23 mouse cellular contexts compared by ENCODE assay signal in the genomic region with DNA sequence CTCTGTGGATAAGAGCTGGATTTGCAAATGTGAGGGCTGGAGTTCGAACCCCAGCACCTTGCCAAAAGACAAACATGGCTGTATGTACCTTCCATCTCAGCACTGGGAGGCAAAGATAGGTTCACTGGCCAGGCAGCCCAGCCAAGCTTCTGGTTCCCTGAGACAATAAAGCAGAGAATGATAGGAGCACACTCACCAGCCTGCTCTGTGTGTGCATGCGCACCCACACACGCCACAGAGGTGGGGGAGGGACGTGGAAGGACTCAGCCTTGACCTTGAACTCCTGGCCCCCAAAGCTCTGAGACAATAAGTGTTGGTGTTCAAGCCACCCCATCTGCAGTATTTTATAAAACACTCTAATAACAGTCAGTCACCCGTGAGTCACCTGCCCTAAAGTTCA.
DNase-seq lines count a peak whose midpoint lies in the region; ATAC-seq and TF ChIP-seq lines count a peak whose summit lies in the region.
"Had no signal": no experiment of that assay in that cellular context is flagged by ENCODE, and none has a peak within 500 bp of the region (broad histone marks: within the 10 kb centered on the region; RNA-seq: fewer than 3 reads in every experiment).

No protein-coding gene starts in this region.

- H3K4me3 ChIP-seq in intestine, embryonic 14.5 days (ENCODE audit: low read depth, low read length): no peak overlapping the region
- H3K4me3 ChIP-seq in intestine, embryonic 15.5 days (replicated peaks): no peak overlapping the region
- no peak overlapping the region for H3K4me3 ChIP-seq in gastrocnemius, adult 2 months
- H3K4me3 ChIP-seq: embryonic facial prominence, embryonic 10.5 days; embryonic facial prominence, embryonic 12.5 days; forebrain, embryonic 13.5 days; forebrain, embryonic 15.5 days had no signal

- TF ChIP-seq CTCF in gastrocnemius, adult 2 months (IDR thresholded peaks at IDR 0.05): no peak

- H3K9ac ChIP-seq in intestine, embryonic 14.5 days (ENCODE audit: low read length): no peak overlapping the region
- H3K9ac ChIP-seq in intestine, embryonic 15.5 days: no peak overlapping the region
- H3K9ac ChIP-seq: embryonic facial prominence, embryonic 12.5 days; forebrain, embryonic 13.5 days; forebrain, embryonic 15.5 days; forebrain, postnatal 0 days had no signal

- no peaks in the 10 kb centered on the region for H3K9me3 ChIP-seq in intestine, embryonic 14.5 days (ENCODE audit: control insufficient read depth, low read length)
- no peaks in the 10 kb centered on the region for H3K9me3 ChIP-seq in intestine, embryonic 15.5 days
- H3K9me3 ChIP-seq: embryonic facial prominence, embryonic 10.5 days; embryonic facial prominence, embryonic 12.5 days; forebrain, embryonic 13.5 days; forebrain, embryonic 15.5 days had no signal

- WGBS in intestine, embryonic 14.5 days: 72% methylated on average over 5 of the region's 5 CpGs
- 69% methylated on average over 5 of the region's 5 CpGs for WGBS in intestine, embryonic 15.5 days

- intact Hi-C loops in heart, postnatal 36 days (cut with DNase I): no loop called here
- intact Hi-C loops in gastrocnemius, adult 2 months (cut with DNase I): no loop called here

- peak; percentile 52 for DNase-seq in heart, adult 11 months
- no peak for DNase-seq in heart, postnatal 36 days
- peak; percentile 41 for DNase-seq in intestine, embryonic 14.5 days (ENCODE audit: low spot score)
- no peak for DNase-seq in gastrocnemius, adult 2 months
- DNase-seq: adrenal gland, adult 2 months; adrenal gland, postnatal 10 days; adrenal gland, postnatal 25 days; B cell, adult 2 months; cerebellum, adult 11 months; cerebellum, adult 18-20 months; cerebellum, adult 9-10 months; cerebellum, postnatal 10 days; cerebellum, postnatal 25 days; forebrain, postnatal 0 days had no signal

- no peak overlapping the region for H3K27ac ChIP-seq in intestine, embryonic 14.5 days (ENCODE audit: low read depth)
- H3K27ac ChIP-seq in intestine, embryonic 15.5 days: no peak overlapping the region
- no peak overlapping the region for H3K27ac ChIP-seq in gastrocnemius, adult 2 months
- H3K27ac ChIP-seq: embryonic facial prominence, embryonic 10.5 days; embryonic facial prominence, embryonic 12.5 days; forebrain, embryonic 13.5 days; forebrain, embryonic 15.5 days had no signal

- H3K27me3 ChIP-seq in intestine, embryonic 14.5 days (replicated peaks; ENCODE audit: control insufficient read depth, insufficient read depth, low read length): no peaks in the 10 kb centered on the region
- H3K27me3 ChIP-seq in intestine, embryonic 15.5 days (replicated peaks): no peaks in the 10 kb centered on the region
- H3K27me3 ChIP-seq: CH12.LX; embryonic facial prominence, embryonic 12.5 days; forebrain, embryonic 13.5 days; forebrain, embryonic 15.5 days; Patski had no signal

- H3K4me1 ChIP-seq in intestine, embryonic 14.5 days (replicated peaks; ENCODE audit: control insufficient read depth, insufficient read depth, low read length): peaks cover 11% of the 10 kb centered on the region
- no peaks in the 10 kb centered on the region; the same call in 1 of the 2 replicates for H3K4me1 ChIP-seq in intestine, embryonic 15.5 days (replicated peaks)
- H3K4me1 ChIP-seq: forebrain, embryonic 13.5 days had no signal

- H3K4me2 ChIP-seq in intestine, embryonic 14.5 days (ENCODE audit: low read length): no peak overlapping the region
- H3K4me2 ChIP-seq in intestine, embryonic 15.5 days (replicated peaks): no peak overlapping the region
- H3K4me2 ChIP-seq: embryonic facial prominence, embryonic 12.5 days; forebrain, embryonic 13.5 days; forebrain, embryonic 15.5 days had no signal

- ATAC-seq in intestine, embryonic 14.5 days (replicated peaks; ENCODE audit: low FRiP score, low TSS enrichment, low read depth): no peak
- ATAC-seq in intestine, embryonic 15.5 days: no peak
- ATAC-seq: CD4-positive, CD25-positive, alpha-beta regulatory T cell, adult 4 months; forebrain, embryonic 13.5 days; forebrain, embryonic 15.5 days; forebrain, postnatal 0 days; Patski had no signal

- H3K36me3 ChIP-seq in intestine, embryonic 14.5 days (ENCODE audit: control insufficient read depth, insufficient read depth, low read length): no peaks in the 10 kb centered on the region
- H3K36me3 ChIP-seq in intestine, embryonic 15.5 days: no peaks in the 10 kb centered on the region
- H3K36me3 ChIP-seq: embryonic facial prominence, embryonic 10.5 days; embryonic facial prominence, embryonic 12.5 days; forebrain, embryonic 15.5 days; G1E had no signal

Comparison
In these comparisons a context has a peak if more than half of its experiments do, and no peak if none do; other contexts are left out.
1. DNase-seq: peak in heart, adult 11 months (single experiment) and intestine, embryonic 14.5 days (single experiment); none in heart, postnatal 36 days (0 of 2) and gastrocnemius, adult 2 months (single experiment).